Mouse (Mus musculus) gastrocnemius, adult 18-20 months (tissue): ENCODE results near the gene Sec24d. TPM values are rescaled to one million over a fixed set of nuclear protein-coding genes. Genes with fewer than 3 reads are reported as not detected.

Experiments
- DNase-seq: peaks from one replicate; pipeline ENCODE4 v3.0.0; 2021; ENCODE audit warnings: low spot score
- long read RNA-seq, 2 experiments: library from polyadenylated mRNA; stranded (forward); transcript quantifications; one replicate each; pipeline ENCODE4 v2.0.0; 2021
- total RNA-seq, 2 experiments: library from RNA; stranded (reverse); gene quantifications; 2 replicates each; pipeline ENCODE4 v1.2.3; 2021

The Sec24d gene
- total RNA-seq = 1 to 10 TPM; 4.9 to 9.4 TPM
- long read RNA-seq, experiment 1, transcript Sec24d-201 (23 exons, 3,903 nt) = major isoform, 5 of 10 reads
- long read RNA-seq, experiment 1, partial matches to known transcripts = 4 of 10 reads
- long read RNA-seq, experiment 1, other reads (novel, unspliced or antisense) = 1 of 10 reads
- long read RNA-seq, experiment 2, partial matches to known transcripts = 2 of 7 reads
- long read RNA-seq, experiment 2, other reads (novel, unspliced or antisense) = 2 of 7 reads

DNA sequence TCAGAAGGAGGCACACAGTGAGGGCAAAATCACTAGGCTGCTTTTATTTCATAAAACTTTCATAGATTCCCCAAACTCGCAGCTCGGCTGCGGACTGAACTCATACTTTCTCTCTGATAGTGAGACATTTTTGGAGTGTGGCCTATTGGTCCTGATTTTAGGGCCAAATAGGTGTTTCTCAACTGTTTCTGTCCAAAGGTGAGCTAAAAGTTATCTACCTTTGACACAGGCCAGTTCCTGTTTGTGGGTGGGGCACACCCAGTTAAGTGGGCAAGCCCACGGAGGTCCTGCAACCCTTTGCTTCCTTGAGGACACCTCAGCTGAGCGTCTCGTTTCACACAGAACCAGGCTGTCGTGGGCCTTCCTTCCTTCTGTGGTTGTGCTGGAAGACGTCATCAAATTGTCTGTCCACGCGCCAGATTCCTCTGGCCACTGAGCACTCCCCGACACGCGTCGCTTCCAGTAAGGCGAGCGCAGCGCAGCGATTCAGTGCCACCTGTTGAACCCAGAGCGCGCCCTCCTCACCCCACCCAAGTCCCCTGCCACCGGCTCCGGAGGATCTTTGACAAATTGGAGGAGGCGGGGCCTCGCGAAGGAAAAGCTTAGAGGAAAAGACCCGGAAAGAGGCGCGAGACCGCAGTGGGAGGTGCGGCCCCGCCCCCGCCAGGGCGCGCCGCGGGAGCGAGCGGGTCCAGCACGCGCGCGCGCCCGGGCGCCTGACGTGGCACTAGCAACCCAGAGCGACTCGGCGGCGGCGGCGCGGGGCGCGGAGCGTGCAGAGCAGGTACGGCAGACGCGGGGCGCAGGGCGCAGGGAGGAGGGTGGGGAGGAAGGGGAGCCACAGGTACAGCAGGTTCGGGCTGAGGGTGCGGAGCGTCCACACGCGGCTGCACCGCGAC is at the start of gene Sec24d:
Gene Sec24d (plus strand): TSS at position 703 of the 899 bp plus-strand sequence.
- DNase-seq = peak; percentile 81

DNA sequence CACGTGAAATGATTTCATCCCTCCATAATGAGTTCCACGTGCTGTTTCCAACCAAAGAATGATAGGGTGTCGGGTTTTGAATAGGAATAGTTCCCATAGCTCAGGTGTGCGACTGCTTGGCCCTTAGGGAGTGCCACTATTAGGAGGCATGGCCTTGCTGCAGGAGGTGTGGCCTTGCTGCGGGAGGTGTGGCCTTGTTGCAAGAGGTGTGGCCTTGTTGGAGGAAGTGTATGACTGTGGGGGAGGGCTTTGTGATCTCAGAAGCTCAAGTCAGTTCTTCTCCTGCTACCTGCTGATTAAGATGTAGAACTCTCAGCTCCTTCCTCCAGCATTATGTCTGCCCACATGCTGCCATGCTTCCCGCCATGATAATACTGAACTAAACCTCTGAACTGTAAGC is 48.6 kb upstream of the Sec24d start:
- DNase-seq = no peak

DNA sequence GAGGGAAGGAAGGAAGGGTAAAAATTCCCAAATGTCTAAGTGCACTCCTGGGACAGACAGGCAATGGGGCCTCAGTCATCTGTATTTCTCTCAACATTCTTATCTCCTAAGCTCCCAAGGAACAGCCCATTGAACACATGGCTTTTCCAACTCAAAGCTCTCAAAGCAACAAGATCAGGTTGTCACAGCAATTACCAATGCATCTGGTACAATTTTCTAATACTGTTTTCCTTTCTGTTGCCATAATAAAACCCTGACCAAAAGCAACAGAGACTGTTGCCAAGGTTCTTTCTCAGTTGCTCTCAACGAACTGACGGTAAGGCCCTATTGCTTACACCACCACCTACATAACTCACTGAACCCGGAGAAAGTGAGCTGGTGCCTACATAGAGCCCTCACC is 40.0 kb upstream of the Sec24d start:
- DNase-seq = no peak

DNA sequence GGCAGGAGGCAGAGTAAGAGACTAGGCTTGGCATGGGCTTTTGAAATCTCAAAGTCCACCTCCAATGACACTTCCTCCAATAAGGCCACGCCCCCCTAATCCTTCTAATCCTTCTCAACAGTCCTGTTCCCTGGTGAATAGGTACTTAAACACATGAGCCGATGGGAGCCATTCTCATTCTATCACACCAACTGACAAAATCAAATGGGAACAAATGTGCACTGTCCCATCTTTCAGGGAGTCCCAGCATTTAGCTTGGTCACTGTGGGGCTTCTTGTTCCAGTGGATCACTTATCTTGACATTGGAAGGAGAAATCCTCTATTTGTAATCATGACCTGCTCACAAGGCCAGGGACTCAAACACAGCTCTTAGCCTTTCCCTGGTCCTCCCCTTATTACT is 35.6 kb upstream of the Sec24d start:
- no peak for DNase-seq

DNA sequence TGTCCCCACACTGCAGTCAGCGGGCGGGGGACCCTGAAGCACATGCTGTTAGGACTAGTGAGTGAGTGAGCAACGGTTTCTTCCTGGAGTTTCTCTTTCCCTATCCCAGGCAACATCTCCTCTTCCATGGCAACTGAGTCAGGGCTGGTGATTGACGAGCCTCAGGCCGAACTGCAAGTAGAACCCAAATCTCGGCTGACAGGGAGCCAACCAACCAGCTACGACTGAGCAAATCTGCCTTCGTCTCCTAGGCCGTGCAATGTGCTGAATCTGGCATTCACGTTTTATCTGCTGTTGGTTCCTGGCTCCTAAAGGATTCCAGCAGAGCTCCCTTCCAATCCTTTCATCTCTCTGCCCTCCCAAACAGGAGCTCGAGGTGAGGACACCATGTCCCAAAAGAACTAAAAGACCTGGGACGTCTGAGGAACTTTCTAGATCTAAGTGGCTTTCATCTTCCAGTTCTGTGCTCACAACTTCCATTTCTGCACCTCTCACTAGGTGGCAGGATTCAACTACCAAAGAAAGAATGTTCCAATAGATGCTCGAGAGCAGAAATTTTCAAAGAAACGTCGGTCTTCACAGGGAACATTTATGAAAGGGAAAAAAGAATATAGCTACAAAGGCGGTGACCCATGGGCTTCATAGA is 32.9 kb upstream of the Sec24d start:
- peak; percentile 50 for DNase-seq

DNA sequence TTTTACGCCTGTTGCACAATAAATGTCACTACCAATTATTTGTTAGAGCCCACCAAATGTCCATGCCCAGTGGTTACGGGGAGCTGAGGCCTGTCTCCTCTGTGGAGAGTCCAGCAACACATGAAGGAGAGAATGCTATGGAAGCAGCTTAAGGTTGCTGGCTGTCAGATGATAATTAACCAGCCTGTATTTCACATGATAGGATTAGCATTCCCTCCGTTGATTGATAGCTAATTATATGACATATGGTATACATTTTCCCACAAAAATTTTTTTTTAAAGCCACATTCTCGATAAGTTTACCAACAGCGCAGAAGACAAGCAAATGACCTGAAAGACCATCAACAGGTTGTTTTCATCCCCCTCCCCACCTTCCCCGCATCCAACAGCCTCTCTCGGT is 31.8 kb upstream of the Sec24d start:
- no peak for DNase-seq

DNA sequence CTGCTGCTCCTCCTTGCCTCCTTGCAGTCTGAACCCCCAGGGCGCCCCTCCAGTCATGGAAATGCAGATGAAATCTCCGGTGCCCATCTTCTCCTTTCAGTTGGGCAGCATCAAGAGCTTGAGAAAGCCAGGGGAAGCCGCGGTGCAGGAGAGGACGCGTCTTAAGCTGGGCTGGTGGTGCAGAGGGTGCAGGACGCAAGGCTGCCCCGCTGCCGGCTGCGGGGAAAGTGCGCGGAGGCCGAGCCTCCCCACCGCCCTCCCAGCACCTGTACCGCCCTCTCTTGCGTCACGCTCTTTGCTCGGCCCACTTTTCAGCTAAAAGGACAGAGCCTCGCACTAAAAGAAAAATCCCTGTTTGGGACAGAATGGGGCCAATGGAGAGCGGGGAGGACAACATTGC is 31.3 kb upstream of the Sec24d start, which contains the start of gene Synpo2:
Gene Synpo2 (minus strand): TSS at position 229 of the 400 bp plus-strand sequence.
- DNase-seq = peak; percentile 71

DNA sequence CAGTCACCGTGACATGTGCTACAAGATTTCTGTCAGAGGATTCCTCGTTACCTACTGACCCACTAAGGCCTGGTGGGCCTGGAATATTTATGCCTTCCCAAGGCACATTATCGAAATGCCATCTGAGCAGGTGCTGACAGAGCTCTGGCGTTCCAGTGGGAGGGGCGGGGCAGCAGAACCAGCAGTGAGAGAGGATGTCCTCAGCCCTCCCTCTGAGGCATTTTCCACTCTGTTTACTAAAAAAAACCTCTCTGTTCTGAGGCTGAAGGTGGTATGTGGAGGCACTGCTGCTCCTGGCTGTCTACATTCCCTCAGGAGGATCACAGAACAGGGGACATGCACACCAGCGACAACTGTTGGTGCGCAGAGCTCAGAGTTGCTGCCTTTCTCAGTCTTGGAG is 30.2 kb upstream of the Sec24d start:
- no peak for DNase-seq

DNA sequence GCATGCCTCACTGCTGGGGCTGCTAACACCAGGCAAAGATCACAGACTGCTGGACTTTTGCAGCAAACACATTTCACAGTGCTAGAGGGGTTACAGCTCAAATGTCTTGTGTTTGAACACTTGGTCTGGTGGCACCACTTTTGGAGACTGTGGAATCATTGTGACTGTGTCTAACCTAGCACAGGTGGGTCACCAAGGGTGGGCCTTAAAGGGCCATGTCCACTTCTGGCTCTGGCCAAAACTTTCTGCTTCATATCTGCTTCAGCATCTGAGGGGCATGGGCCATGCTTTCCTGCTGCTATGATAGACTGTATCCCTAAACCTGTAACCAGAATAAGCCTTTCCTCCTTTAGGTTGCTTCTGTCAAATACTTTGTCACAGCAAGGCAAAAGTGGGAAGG is 29.8 kb upstream of the Sec24d start:
- no peak for DNase-seq

DNA sequence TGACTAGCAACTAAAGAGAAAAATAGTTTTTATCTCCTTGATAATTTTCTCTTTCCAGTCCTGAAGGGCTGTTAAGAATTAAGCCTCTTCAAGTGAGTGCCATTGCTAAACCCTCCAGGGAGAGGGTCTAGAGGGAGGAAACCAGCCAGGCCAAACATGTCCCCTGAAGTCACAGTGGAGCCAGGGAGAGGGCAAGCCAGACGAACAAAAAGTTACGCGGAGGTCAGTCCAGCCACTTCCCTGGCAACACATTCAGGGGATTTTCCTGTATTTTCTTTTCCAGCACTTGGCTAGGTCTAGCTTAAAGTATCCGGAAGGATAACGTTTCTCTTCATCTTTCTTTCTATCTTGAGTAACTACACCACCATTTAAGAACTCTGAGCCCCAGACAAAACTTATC is 22.9 kb upstream of the Sec24d start:
- DNase-seq = peak; percentile 44

DNA sequence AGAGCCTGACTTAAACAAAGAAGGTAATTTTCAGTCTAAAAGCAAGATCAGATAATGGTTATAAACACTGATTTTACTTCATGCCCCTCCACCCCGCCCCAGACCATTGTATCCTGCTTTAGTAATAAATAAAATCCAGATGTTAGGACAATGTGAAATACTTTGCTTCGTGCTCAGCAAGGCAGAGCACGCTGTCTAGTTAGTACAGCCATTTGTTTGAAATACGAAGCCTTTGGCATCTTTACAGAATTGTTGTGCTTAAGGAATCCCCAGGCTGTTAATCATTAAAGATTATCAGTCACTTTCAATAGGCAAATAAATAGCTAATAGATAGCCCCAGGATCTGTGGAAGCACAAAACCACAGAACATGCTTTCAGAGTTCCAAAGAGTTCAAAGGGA is 21.6 kb upstream of the Sec24d start:
- no peak for DNase-seq

DNA sequence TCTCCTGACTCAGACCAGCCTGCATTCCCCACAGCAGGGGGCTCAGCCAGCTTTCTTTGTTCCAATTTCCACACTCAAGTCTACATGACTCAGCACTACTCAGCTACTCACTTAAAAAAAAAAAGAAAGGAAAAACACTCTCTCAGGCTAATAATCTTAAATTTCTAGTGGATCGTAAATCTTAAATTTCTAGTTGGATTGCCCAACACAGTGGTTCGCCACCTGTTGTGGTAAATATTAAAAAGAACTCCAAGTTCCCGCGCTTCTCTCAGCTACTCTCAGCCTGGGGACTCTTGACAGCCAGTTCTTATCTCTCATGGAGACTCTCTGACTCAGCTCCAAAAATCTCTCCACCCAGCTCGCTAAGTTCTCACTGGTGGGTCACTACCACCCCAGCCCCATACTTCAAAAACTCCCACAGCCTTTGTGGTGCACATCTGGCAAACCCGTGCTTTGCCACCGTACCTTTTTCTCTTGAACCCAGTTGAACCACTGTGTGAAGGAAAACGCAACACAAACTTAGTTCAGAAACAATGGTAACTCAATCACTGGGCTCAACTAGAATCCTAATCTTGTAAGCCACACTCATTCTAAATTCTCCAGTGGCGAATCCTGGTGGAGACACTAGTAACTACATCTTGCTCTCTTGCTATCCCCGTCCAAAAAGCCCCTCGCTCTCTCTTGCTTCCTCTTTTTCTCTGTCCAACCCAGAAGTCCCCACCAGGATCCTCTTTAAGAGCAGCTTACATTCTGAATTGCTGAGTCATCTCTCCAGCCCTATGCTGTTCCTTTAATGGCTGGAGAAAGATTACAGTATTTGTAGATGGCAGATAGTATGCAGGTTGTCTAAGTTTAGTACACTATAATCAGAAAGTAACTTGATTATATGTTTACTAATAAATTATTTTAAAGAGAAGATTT is 10.8 kb upstream of the Sec24d start:
- DNase-seq = no peak

DNA sequence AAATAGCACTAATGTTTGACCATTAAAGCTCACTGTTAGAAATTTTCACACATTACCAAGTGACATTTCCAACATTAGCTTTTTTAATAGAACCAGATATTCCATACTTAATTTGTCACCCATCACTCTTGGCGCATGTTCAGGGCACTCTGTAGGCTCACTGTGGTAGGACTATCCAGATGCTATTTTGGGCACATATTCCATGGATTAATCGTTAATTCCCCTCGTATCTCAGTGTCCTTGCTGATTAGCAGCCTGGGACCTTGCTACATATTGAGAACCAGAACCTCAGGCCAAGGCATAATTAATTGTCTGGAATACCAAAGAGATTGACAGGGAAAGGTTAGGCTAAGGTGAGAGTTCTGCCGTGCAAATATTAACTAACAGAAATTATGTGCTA is 8.5 kb upstream of the Sec24d start:
- DNase-seq = no peak

DNA sequence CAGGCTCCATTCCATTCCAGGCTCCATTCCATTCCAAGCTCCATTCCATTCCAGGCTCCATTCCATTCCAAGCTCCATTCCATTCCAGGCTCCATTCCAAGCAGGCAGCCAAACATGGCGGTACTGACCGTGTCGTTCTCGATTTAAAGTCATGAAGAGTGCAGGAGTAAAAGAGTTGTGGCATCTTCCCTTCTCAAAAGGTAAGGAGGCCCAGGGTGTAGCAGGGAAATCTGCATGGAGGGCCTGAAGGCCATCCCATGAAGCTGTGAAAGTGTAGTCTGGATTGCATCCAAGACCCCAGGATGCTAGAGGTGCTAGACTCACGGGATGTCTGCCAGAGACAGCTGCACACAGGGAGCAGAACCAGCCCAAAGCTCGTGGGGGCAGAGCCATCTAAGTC is 2.5 kb upstream of the Sec24d start:
- no peak for DNase-seq

DNA sequence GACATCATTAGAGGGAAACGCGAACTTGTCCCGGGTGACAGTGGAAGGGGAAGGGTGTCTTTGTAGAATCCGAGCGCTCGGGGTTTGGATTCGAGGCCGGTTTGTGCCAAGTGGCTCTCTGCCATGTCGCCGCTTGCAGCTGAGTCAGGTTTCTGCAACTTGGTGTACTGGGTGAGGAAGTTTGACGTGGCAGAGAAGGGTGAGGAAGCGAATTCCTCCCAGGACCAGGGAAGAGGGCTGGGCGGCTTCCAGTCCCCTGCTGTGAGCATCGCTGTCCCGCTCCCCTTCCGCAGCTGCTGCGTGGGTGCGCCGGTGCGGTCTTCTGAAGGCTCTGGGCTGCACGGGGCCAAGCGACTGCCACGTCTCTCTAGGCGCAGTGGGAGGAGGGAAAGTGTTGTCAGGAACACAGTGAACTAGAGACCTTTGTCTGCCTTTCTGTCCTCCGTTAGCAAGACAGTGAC is 516 bp downstream of the Sec24d start:
- peak; percentile 68 for DNase-seq

DNA sequence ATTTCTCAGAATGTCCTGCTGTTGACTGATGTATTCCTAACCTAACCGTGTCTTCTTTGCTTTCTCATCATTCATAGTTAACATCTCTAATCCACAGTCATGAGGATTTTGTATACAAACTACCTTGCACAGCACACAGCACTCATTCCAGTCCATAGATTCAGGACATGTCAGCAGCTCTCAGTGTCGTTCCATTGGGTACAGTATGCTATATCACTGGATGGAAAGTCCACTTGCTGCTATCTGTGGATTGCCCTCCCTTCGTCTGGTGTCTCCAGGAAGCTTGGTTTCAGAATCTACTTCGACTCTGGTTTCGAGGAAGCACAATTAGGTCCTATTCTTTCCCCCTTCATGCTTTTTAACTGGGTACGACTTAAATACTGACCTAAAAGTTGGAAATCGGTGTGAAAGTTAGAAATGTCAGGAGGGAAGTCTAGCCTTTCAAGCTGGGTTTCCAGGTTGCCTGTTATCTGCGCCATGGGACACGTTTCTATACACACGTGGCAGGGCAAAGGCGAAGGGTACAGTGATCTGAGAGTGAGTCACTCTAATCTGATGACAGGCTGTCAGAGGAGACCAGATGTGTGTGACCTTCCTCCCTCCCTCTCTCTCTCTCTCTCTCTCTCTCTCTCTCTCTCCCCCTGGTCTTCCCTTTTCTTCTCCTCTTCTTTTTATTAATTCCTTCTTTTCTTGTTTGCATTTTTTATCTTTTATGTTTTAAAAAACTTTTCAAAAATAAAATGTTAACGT is 15.8 kb downstream of the Sec24d start:
- DNase-seq = no peak

DNA sequence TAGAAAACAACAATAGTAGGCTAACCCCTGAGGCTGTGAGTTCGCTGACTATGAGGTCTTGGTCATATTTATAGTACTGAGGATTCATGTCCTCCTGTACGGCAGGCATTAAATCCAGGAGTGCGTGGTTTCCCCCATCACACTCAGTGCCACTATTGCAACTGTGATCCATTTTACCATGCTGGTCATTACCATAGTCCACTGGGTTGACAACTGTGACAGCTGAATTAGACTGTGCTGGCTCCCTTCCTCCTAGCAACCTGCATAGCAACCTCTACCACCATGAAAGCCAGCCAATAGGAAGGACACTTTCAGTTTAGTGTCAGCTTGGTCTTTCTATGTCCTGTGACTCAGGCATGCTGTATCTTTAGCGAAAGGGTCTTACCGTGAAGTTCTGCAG is 17.0 kb downstream of the Sec24d start:
- DNase-seq = no peak

DNA sequence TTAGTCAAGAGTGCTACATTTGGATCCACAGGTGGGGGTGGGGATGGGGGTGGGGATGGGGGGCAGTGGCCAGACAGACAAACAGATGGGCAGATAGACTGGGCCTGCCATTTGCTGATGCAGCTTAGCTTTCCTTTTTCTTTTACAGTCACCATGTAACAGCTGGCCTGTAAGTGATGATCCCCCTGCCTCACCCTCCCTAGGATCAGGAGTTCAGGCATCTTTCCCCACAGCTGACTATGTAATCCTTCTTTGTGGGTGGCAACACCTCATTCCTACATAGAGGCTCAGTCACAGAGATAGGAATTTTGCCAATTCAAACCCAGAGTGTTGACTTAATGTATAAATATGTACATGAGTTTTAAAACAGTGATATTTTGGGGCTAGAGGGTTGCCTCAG is 18.4 kb downstream of the Sec24d start:
- no peak for DNase-seq

DNA sequence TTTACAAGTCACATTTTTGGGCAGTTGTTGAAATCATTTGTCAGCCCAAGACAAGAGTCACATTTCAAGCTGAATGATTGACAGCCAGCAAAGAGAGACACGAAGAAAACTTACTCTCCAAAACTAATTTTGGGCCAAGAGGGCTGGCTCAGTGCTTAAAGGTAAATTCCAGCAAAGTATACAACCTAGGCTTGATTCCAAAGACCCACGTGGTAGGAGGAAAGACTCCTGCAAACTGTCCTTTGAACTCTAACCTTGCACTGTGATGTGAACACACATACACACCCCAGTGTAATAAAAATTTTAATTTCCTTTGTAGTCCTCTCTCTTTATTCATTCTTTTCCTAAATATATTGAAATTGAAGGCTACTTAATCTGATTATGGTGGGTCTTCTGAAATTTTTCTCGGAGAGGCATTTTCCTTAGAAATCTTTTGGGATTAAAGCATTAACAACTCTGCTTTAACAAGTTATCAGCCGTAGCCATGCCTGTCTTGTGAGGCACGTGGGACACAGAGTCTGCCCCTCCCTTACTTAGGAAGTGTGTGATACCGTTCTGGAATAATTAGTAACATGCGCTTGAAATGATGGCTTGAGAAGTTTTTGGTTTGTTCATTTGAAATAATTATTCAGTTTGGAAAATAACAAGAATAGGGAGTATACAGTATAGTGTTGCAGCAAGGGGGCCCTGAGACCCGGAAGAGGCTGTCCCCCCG is 21.8 kb downstream of the Sec24d start:
- DNase-seq = no peak

DNA sequence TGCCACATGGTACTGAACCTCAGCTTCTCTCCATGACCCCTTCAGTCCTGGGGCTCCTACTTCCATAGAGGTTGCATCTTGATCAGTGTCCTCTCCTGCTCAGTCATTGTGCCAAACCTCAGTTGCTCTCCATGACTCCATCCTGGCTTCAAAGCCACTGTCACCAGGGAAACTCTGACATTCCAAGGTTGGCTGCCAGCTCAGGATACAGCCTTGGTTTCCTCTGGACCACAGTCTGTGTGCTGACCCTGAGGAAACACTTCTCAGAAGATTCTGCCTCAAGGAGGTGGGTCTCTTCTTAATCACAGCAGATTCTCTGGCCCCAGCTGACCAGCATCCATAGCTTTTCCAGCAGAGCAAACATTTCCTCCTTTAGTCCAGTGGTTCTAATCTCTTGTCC is 24.4 kb downstream of the Sec24d start:
- DNase-seq = no peak
